Mouse (Mus musculus) C2C12 (cell line): ENCODE measurements at regions not wholly inside any gene's neighbourhood (a gene's known extent, or its start where the extent isn't known, plus 50 kb on each side); places are given as distances from the start of the nearest gene placed in this dataset.

Experiments used
- H3K27me3 ChIP-seq: one replicate; pipeline ENCODE4 v1.6.1; 2011; ENCODE audit not compliant: control insufficient read depth, insufficient read depth, insufficient read length
- H3K36me3 ChIP-seq: one replicate; pipeline ENCODE4 v1.6.1; 2011; ENCODE audit not compliant: control insufficient read depth, insufficient read depth
- H3K4me3 ChIP-seq: one replicate; pipeline ENCODE4 v1.5.1; 2011; ENCODE audit warnings: mild to moderate bottlenecking, control low read depth; ENCODE audit not compliant: poor library complexity, insufficient read depth, severe bottlenecking
- H3K79me2 ChIP-seq: one replicate; pipeline ENCODE4 v1.6.1; 2011; ENCODE audit not compliant: control insufficient read depth, insufficient read depth
- H3K79me3 ChIP-seq: one replicate; pipeline ENCODE4 v1.6.1; 2011; ENCODE audit warnings: low read depth, control low read depth
- H3ac ChIP-seq: one replicate; pipeline ENCODE3; 2011; ENCODE audit warnings: low read depth; ENCODE audit not compliant: control insufficient read depth, insufficient read length
- CEBPB ChIP-seq: IDR thresholded peaks from one replicate; pipeline ENCODE4 v1.6.1; 2011; ENCODE audit warnings: low read depth, mild to moderate bottlenecking, control low read depth, moderate library complexity
- CTCF ChIP-seq: IDR thresholded peaks from one replicate; pipeline ENCODE4 v1.5.1; 2011; ENCODE audit not compliant: control insufficient read depth, insufficient read depth, insufficient read length
- FOSL1 ChIP-seq: IDR thresholded peaks from one replicate; pipeline ENCODE4 v1.8.0; 2011; ENCODE audit warnings: mild to moderate bottlenecking, low read length; ENCODE audit not compliant: poor library complexity, insufficient read depth, severe bottlenecking
- MAX ChIP-seq: IDR thresholded peaks from one replicate; pipeline ENCODE4 v1.6.1; 2011; ENCODE audit warnings: mild to moderate bottlenecking, control low read depth
- MYOD1 ChIP-seq: IDR thresholded peaks from one replicate; pipeline ENCODE4 v1.6.1; 2011; ENCODE audit warnings: low read depth; ENCODE audit not compliant: control insufficient read depth, insufficient read length
- MYOG ChIP-seq: IDR thresholded peaks from one replicate; pipeline ENCODE4 v1.6.1; 2011; ENCODE audit not compliant: control insufficient read depth, insufficient read length; ENCODE audit errors: extremely low read depth
- USF1 ChIP-seq: IDR thresholded peaks from one replicate; pipeline ENCODE4 v1.6.1; 2011; ENCODE audit warnings: low read depth, mild to moderate bottlenecking, control low read depth, moderate library complexity

DNA sequence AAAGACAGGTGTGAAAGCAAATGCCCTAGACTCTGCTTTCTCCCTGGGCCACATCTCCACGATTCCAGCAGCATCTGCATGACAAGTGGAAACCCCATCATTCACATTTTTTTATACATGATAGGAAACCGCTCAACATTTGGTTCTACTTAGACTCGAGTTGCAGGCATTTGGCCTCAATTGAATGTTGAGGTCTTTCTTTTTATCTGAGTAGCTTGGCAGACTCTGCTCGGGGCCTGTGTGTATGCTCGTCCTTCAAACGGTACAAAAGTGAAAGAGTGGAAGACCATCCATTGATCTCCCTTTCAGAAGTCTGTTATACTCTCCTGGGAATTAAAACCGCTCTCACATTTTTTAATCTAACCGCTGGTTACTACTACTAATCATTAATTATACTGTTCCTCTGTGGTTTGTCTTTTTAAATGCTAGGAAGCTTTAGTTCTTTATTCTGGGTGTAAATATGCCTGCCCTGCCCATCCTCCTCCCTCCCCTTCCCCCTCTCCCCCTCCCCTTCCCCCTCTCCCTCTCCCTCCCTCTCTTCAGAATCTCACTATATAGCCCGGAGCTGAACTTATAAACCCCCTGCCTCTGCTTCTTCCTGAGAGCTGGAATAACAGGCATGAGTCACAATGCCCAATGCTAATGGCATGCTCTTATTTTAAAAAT, 75.5 kb downstream of the Dyrk2 start:
- H3K36me3 ChIP-seq = no peaks in the 10 kb centered on the region
- H3K4me3 ChIP-seq = no peak overlapping the region
- no peaks in the 10 kb centered on the region for H3K27me3 ChIP-seq
- H3K79me2 ChIP-seq = no peaks in the 10 kb centered on the region
- H3ac ChIP-seq = no peak overlapping the region
- TF ChIP-seq MAX (no peak), MYOD1 (no peak), MYOG (no peak), USF1 (no peak), CTCF (no peak), FOSL1 (no peak)
- no peaks in the 10 kb centered on the region for H3K79me3 ChIP-seq

DNA sequence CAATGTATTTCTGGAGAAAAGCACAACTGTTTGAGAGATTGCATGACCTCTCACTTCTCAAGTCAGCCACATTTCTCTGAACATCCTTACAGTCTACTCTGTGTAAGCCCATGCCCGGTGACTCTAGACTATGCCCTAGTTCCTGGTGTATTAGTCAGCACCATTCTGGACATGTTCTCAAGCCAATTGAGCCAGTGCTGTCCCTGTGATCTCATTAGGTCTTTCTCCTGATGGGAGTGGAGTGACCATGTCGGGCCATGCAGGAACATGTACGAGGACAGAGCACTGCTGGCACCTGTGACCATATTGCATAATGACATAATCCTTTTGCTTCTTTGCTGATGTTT, 75.0 kb downstream of the Dyrk2 start:
- Histone ChIP-seq H3K27me3 (no peaks in the 10 kb centered on the region), H3ac (no peak overlapping the region), H3K4me3 (no peak overlapping the region), H3K79me2 (no peaks in the 10 kb centered on the region), H3K36me3 (no peaks in the 10 kb centered on the region), H3K79me3 (no peaks in the 10 kb centered on the region)
- no peak for TF ChIP-seq CTCF
- TF ChIP-seq MYOD1 = no peak

DNA sequence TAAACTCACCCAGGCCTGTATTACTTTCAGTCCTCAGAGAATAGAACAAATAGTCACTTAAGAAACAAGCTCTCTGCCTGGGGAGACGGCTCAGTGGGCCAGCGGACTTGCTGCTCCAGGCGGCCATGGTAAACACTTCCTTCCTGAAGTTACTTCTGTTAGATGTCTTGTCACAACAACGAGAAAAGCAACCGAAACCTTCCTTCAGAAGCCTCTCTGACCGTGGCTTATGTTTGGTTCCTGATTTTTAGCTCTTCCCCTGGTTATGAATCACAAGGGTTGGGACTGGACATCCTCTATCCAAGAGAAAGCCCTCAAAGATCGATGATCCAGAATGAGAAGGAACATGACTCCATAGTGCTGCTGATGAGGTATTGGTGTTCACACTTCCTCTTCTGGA, 73.5 kb downstream of the Dyrk2 start:
- Histone ChIP-seq H3K36me3 (no peaks in the 10 kb centered on the region), H3K27me3 (no peaks in the 10 kb centered on the region), H3K79me3 (no peaks in the 10 kb centered on the region), H3ac (no peak overlapping the region), H3K4me3 (no peak overlapping the region), H3K79me2 (no peaks in the 10 kb centered on the region)
- TF ChIP-seq CEBPB (no peak), MYOG (no peak), CTCF (no peak), MAX (no peak), MYOD1 (no peak), FOSL1 (no peak), USF1 (no peak)

GRCm38 (mm10) chr10:118797256-118797655, 72.8 kb downstream of the Dyrk2 start:
- TF ChIP-seq USF1 (no peak), MYOD1 (no peak), FOSL1 (no peak), CEBPB (no peak), CTCF (no peak), MAX (no peak), MYOG (no peak)
- H3K4me3 ChIP-seq = no peak overlapping the region

DNA sequence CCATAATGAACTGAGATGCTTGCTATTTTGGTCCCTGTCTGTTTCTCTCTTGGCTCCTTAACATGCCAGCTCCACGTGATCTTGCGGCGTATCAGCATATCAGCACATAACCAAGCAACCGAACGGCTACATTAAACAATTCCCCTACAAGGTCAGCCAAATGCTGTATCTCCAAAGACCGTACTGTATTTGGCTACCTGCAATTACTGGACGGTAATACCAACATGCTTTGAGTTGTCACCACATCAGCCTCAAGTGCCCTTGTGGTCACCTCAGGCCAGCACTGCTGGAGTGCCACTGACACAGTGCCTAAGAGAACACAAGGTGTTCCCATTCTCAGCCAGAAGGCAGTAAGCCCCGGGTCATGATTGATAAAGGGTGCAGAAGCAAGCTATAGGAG, 70.2 kb downstream of the Dyrk2 start:
- TF ChIP-seq MYOD1 (no peak), FOSL1 (no peak), MAX (no peak), USF1 (no peak), CTCF (no peak), MYOG (no peak), CEBPB (no peak)
- no peaks in the 10 kb centered on the region for H3K27me3 ChIP-seq
- no peaks in the 10 kb centered on the region for H3K36me3 ChIP-seq
- no peak overlapping the region for H3K4me3 ChIP-seq
- H3K79me2 ChIP-seq = no peaks in the 10 kb centered on the region
- H3ac ChIP-seq = no peak overlapping the region
- H3K79me3 ChIP-seq = no peaks in the 10 kb centered on the region

More at GRCm38 (mm10) chr10:118797256-118797655, 72.8 kb downstream of the Dyrk2 start:
- Histone ChIP-seq H3K27me3 (no peaks in the 10 kb centered on the region), H3K36me3 (no peaks in the 10 kb centered on the region), H3K79me2 (no peaks in the 10 kb centered on the region), H3K79me3 (no peaks in the 10 kb centered on the region), H3ac (no peak overlapping the region)

- no peaks in the 10 kb centered on the region for H3K79me2 ChIP-seq
- no peak for TF ChIP-seq MYOG
- no peak for TF ChIP-seq MYOD1
- no peak for TF ChIP-seq MAX
- TF ChIP-seq CTCF = no peak
- no peak for TF ChIP-seq FOSL1
- no peak for TF ChIP-seq USF1
- no peak for TF ChIP-seq CEBPB
- H3K36me3 ChIP-seq = no peaks in the 10 kb centered on the region
- no peak overlapping the region for H3ac ChIP-seq
- H3K27me3 ChIP-seq = no peaks in the 10 kb centered on the region
- no peaks in the 10 kb centered on the region for H3K79me3 ChIP-seq
- H3K4me3 ChIP-seq = no peak overlapping the region
Observed at GRCm38 (mm10) chr10:118803922-118804557, 66.0 kb downstream of the Dyrk2 start.
